ENCODE assay signal across 8 mouse cellular contexts in genomic region chr10:44474256-44474655, GRCm38 (mm10). TPM values are rescaled to one million over a fixed set of nuclear protein-coding genes. Genes with fewer than 3 reads are reported as not detected.
DNase-seq lines count a peak whose midpoint lies in the region; ATAC-seq lines count a peak whose summit lies in the region.

No protein-coding gene starts in this region.

- DNase-seq in lung, postnatal 25 days (ENCODE audit: low spot score) = peak; percentile 71
- DNase-seq in thymus, postnatal 14 days = no peak
- no peak for DNase-seq in frontal cortex, postnatal 14 days (ENCODE audit: low spot score in 2 of 2)
- DNase-seq in urinary bladder, adult 2 months (ENCODE audit: low spot score) = no peak

- 48% methylated on average over 10 of the region's 10 CpGs for WGBS in hindbrain, embryonic 15.5 days
- 53% methylated on average over 10 of the region's 10 CpGs for WGBS in hindbrain, embryonic 13.5 days
- 9% methylated on average over 10 of the region's 10 CpGs for WGBS in intestine, embryonic 15.5 days

- no peaks in the 10 kb centered on the region for H3K36me3 ChIP-seq in hindbrain, embryonic 15.5 days
- no peaks in the 10 kb centered on the region for H3K36me3 ChIP-seq in hindbrain, embryonic 13.5 days
- no peaks in the 10 kb centered on the region for H3K36me3 ChIP-seq in intestine, embryonic 15.5 days

- H3K4me1 ChIP-seq in hindbrain, embryonic 15.5 days (replicated peaks) = no peaks in the 10 kb centered on the region
- H3K4me1 ChIP-seq in hindbrain, embryonic 13.5 days (replicated peaks) = peaks cover 3% of the 10 kb centered on the region
- H3K4me1 ChIP-seq in intestine, embryonic 15.5 days (replicated peaks) = peaks cover 21% of the 10 kb centered on the region

- H3K9me3 ChIP-seq in hindbrain, embryonic 15.5 days = no peaks in the 10 kb centered on the region
- H3K9me3 ChIP-seq in hindbrain, embryonic 13.5 days = no peaks in the 10 kb centered on the region
- H3K9me3 ChIP-seq in intestine, embryonic 15.5 days = no peaks in the 10 kb centered on the region

- peak; percentile 45; the same call in 1 of the 2 replicates for ATAC-seq in hindbrain, embryonic 15.5 days (ENCODE audit: low FRiP score, low read depth)
- no peak for ATAC-seq in hindbrain, embryonic 13.5 days (ENCODE audit: low FRiP score)
- peak; percentile 80 for ATAC-seq in common myeloid progenitor, adult 5-6 weeks (replicated peaks; ENCODE audit: low read depth, poor library complexity, severe bottlenecking)
- ATAC-seq in intestine, embryonic 15.5 days = peak; percentile 92

- H3K9ac ChIP-seq in hindbrain, embryonic 15.5 days = no peak overlapping the region
- no peak overlapping the region for H3K9ac ChIP-seq in hindbrain, embryonic 13.5 days
- H3K9ac ChIP-seq in intestine, embryonic 15.5 days = no peak overlapping the region

- H3K4me3 ChIP-seq in hindbrain, embryonic 15.5 days = no peak overlapping the region
- no peak overlapping the region for H3K4me3 ChIP-seq in hindbrain, embryonic 13.5 days
- H3K4me3 ChIP-seq in intestine, embryonic 15.5 days (replicated peaks) = no peak overlapping the region

- H3K27ac ChIP-seq in hindbrain, embryonic 15.5 days (replicated peaks) = no peak overlapping the region
- H3K27ac ChIP-seq in hindbrain, embryonic 13.5 days = no peak overlapping the region
- H3K27ac ChIP-seq in intestine, embryonic 15.5 days = no peak overlapping the region

- no peak overlapping the region for H3K4me2 ChIP-seq in hindbrain, embryonic 15.5 days
- no peak overlapping the region for H3K4me2 ChIP-seq in hindbrain, embryonic 13.5 days
- H3K4me2 ChIP-seq in intestine, embryonic 15.5 days (replicated peaks) = no peak overlapping the region

- H3K27me3 ChIP-seq in hindbrain, embryonic 15.5 days = no peaks in the 10 kb centered on the region
- no peaks in the 10 kb centered on the region for H3K27me3 ChIP-seq in hindbrain, embryonic 13.5 days
- H3K27me3 ChIP-seq in intestine, embryonic 15.5 days (replicated peaks) = no peaks in the 10 kb centered on the region

RNA-seq across cellular contexts. Expression of gene Prdm1, which starts 54.0 kb away (rescaled TPM):
- polyA plus RNA-seq in hindbrain, embryonic 15.5 days (2015; fragmentation: Nextera tagmentation; extraction: Ambion mirVana) = 0.62 TPM in 2 replicates
- 0.47 and 0.75 TPM in 2 replicates for polyA plus RNA-seq in hindbrain, embryonic 13.5 days (2015; fragmentation: Nextera tagmentation; extraction: Ambion mirVana)
- 0.27 TPM in 1 of 2 replicates, not detected in the other for total RNA-seq in common myeloid progenitor, adult 5-6 weeks (2017)
- polyA plus RNA-seq in intestine, embryonic 15.5 days (2015; fragmentation: Nextera tagmentation; extraction: Ambion mirVana) = 21.2 and 22.0 TPM in 2 replicates
- 1.4 and 1.8 TPM in 2 replicates for polyA plus RNA-seq in urinary bladder, adult 2 months (2012; rRNA removed)
